In genomic region chr3:103473336-103473735, GRCm38 (mm10) we compare ENCODE assay signal across 17 mouse cellular contexts.
A peak's percentile ranks its signal among the peaks of the same experiment; 100 is the strongest.
DNase-seq lines count a peak whose midpoint lies in the region; ATAC-seq and TF ChIP-seq lines count a peak whose summit lies in the region.
"Had no signal": no experiment of that assay in that cellular context is flagged by ENCODE, and none has a peak within 500 bp of the region (broad histone marks: within the 10 kb centered on the region; RNA-seq: fewer than 3 reads in every experiment).

No protein-coding gene starts in this region.

- no peak for ATAC-seq in kidney, embryonic 16.5 days (ENCODE audit: low FRiP score, low TSS enrichment)
- no peak for ATAC-seq in forebrain, embryonic 14.5 days
- ATAC-seq: activated CD4-positive, CD25-positive, alpha-beta regulatory T cell, adult 4 months; forebrain, postnatal 0 days; hindbrain, embryonic 16.5 days had no signal

- DNase-seq in kidney, postnatal 10 days = peak; percentile 73
- DNase-seq in NIH3T3 (ENCODE audit: low read depth) = peak; percentile 25
- DNase-seq in heart, postnatal 25 days (ENCODE audit: low spot score) = peak; percentile 19
- DNase-seq in forebrain, embryonic 14.5 days (ENCODE audit: low spot score) = no peak
- DNase-seq in gastrocnemius, postnatal 4 days (ENCODE audit: low spot score in 2 of 2) = no peak
- DNase-seq: cerebellum, adult 9-11 months; forebrain, postnatal 0 days; layer of hippocampus, adult 9-11 months; liver, embryonic 13.5 days; retina, postnatal 1 day; thymus, postnatal 36 days had no signal

- no peak overlapping the region for H3K4me3 ChIP-seq in kidney, embryonic 16.5 days (ENCODE audit: low read length)
- no peak overlapping the region for H3K4me3 ChIP-seq in myocyte
- H3K4me3 ChIP-seq in forebrain, embryonic 14.5 days (ENCODE audit: low read depth, low read length) = no peak overlapping the region
- H3K4me3 ChIP-seq: heart, embryonic 13.5 days; liver, embryonic 13.5 days; midbrain, embryonic 10.5 days had no signal

- H3K27me3 ChIP-seq in kidney, embryonic 16.5 days (ENCODE audit: insufficient read depth, low read length) = no peaks in the 10 kb centered on the region
- H3K27me3 ChIP-seq in myocyte (ENCODE audit: control insufficient read depth, insufficient read depth, insufficient read length) = no peaks in the 10 kb centered on the region
- H3K27me3 ChIP-seq in forebrain, embryonic 14.5 days (replicated peaks; ENCODE audit: control insufficient read depth, insufficient read depth, low read length) = no peaks in the 10 kb centered on the region
- H3K27me3 ChIP-seq: heart, embryonic 13.5 days; liver, embryonic 13.5 days had no signal

- intact Hi-C loops in heart, postnatal 25 days (cut with DNase I) = no loop called here

- 68% methylated on average over 2 of the region's 2 CpGs for WGBS in kidney, embryonic 16.5 days
- WGBS in forebrain, embryonic 14.5 days = 90% methylated on average over 2 of the region's 2 CpGs

- TF ChIP-seq POLR2A in myocyte (IDR thresholded peaks at IDR 0.05; ENCODE audit: insufficient read length, low read depth) = no peak

- no peaks in the 10 kb centered on the region for H3K79me2 ChIP-seq in myocyte (ENCODE audit: control insufficient read depth, insufficient read depth)

- no peak overlapping the region for H3ac ChIP-seq in myocyte (ENCODE audit: control insufficient read depth, insufficient read length)

- H3K4me2 ChIP-seq in kidney, embryonic 16.5 days (replicated peaks; ENCODE audit: low read depth, low read length) = no peak overlapping the region
- peak overlapping the region; percentile 18 for H3K4me2 ChIP-seq in myocyte (ENCODE audit: low read depth)
- H3K4me2 ChIP-seq in forebrain, embryonic 14.5 days (ENCODE audit: low read length) = no peak overlapping the region
- H3K4me2 ChIP-seq: heart, embryonic 13.5 days; liver, embryonic 13.5 days had no signal

- H3K4me1 ChIP-seq in kidney, embryonic 16.5 days (ENCODE audit: insufficient read depth, low read length) = no peaks in the 10 kb centered on the region
- no peaks in the 10 kb centered on the region for H3K4me1 ChIP-seq in forebrain, embryonic 14.5 days (ENCODE audit: control insufficient read depth, insufficient read depth, low read length)
- H3K4me1 ChIP-seq: liver, embryonic 13.5 days; midbrain, embryonic 10.5 days had no signal

- H3K36me3 ChIP-seq in kidney, embryonic 16.5 days (ENCODE audit: insufficient read depth, low read length) = no peaks in the 10 kb centered on the region
- H3K36me3 ChIP-seq in myocyte (ENCODE audit: control insufficient read depth, insufficient read depth) = no peaks in the 10 kb centered on the region
- no peaks in the 10 kb centered on the region for H3K36me3 ChIP-seq in forebrain, embryonic 14.5 days (ENCODE audit: control insufficient read depth, insufficient read depth, low read length)
- H3K36me3 ChIP-seq: heart, embryonic 13.5 days; liver, embryonic 13.5 days; midbrain, embryonic 10.5 days had no signal

- no peak overlapping the region for H3K27ac ChIP-seq in kidney, embryonic 16.5 days (ENCODE audit: low read length)
- no peak overlapping the region for H3K27ac ChIP-seq in forebrain, embryonic 14.5 days (ENCODE audit: low read depth, low read length)
- H3K27ac ChIP-seq: heart, embryonic 13.5 days; liver, embryonic 13.5 days; midbrain, embryonic 10.5 days had no signal

- H3K9ac ChIP-seq in kidney, embryonic 16.5 days (replicated peaks; ENCODE audit: low read length) = no peak overlapping the region
- no peak overlapping the region for H3K9ac ChIP-seq in forebrain, embryonic 14.5 days (ENCODE audit: low read length)
- H3K9ac ChIP-seq: forebrain, postnatal 0 days; heart, embryonic 13.5 days; liver, embryonic 13.5 days had no signal

- H3K9me3 ChIP-seq in kidney, embryonic 16.5 days (ENCODE audit: low read length) = no peaks in the 10 kb centered on the region
- H3K9me3 ChIP-seq in forebrain, embryonic 14.5 days (replicated peaks; ENCODE audit: control insufficient read depth, low read length) = no peaks in the 10 kb centered on the region
- H3K9me3 ChIP-seq: heart, embryonic 13.5 days; liver, embryonic 13.5 days; midbrain, embryonic 10.5 days had no signal

TF ChIP-seq in myocyte, 11 proteins besides CTCF, POLR2A, EP300 and RAD21:
- TF ChIP-seq MYOG (IDR thresholded peaks at IDR 0.05; ENCODE audit: control insufficient read depth in 1 of 3, insufficient read depth in 1 of 3, insufficient read length in 2 of 3, low read depth in 2 of 3) = no peak
- TF ChIP-seq REST (IDR thresholded peaks at IDR 0.05; ENCODE audit: insufficient read depth, insufficient read length) = no peak
TF ChIP-seq in myocyte: peak in this region for 0.

Comparison
In these comparisons a context has a peak if more than half of its experiments do, and no peak if none do; other contexts are left out.
1. DNase-seq: peak in kidney, postnatal 10 days (single experiment), NIH3T3 (single experiment) and heart, postnatal 25 days (single experiment); none in forebrain, embryonic 14.5 days (single experiment) and gastrocnemius, postnatal 4 days (0 of 2).